Mouse (Mus musculus) urinary bladder, adult 18-20 months (tissue): ENCODE measurements around the gene Dlk2.

ENCODE experiments used
- DNase-seq, 2 experiments: peaks; one replicate each; pipeline ENCODE4 v3.0.0; 2022; ENCODE audit warnings: low spot score in 2 of 2, mixed read lengths in 2 of 2

The Dlk2 gene

GRCm38 (mm10) chr17:46320492-46320891 lies 23.3 kb downstream of the Dlk2 start:
- DNase-seq = no peak

- no peak for DNase-seq
Measured at GRCm38 (mm10) chr17:46322046-46322823, 25.0 kb downstream of the Dlk2 start.

GRCm38 (mm10) chr17:46327413-46327905 lies 30.2 kb downstream of the Dlk2 start:
- DNase-seq = no peak

- DNase-seq = peak; percentile 95 to 97
Measured at GRCm38 (mm10) chr17:46327906-46328534, 30.8 kb downstream of the Dlk2 start, which contains the start of gene Abcc10. TSS of gene Abcc10 (minus strand) at chr17:46328352.

GRCm38 (mm10) chr17:46328723-46329122 lies 31.5 kb downstream of the Dlk2 start:
- no peak for DNase-seq

- DNase-seq = no peak
Measured at GRCm38 (mm10) chr17:46336475-46336874, 39.3 kb downstream of the Dlk2 start.

GRCm38 (mm10) chr17:46341208-46341607 lies 44.0 kb downstream of the Dlk2 start:
- no peak for DNase-seq

- no peak for DNase-seq
Measured at GRCm38 (mm10) chr17:46351026-46351700, 53.9 kb downstream of the Dlk2 start.
